Mouse (Mus musculus) megakaryocyte progenitor cell, adult 5-6 weeks (primary cell): Measurements from ENCODE around the gene Tut1. TPM values are rescaled to one million over a fixed set of nuclear protein-coding genes. Genes with fewer than 3 reads are reported as not detected.
"Not testable (repeated sequence)": the region's sequence is repeated elsewhere in the genome, so short reads cannot be mapped to it uniquely, and the experiment has no call there.

ENCODE experiments used
- ATAC-seq: replicated peaks from 2 replicates; pipeline ENCODE4 v1.8.0; 2016; ENCODE audit warnings: mild to moderate bottlenecking, moderate TSS enrichment, inconsistent platforms; ENCODE audit not compliant: poor library complexity
- total RNA-seq, 2 experiments: library from RNA; stranded (forward) in 1 of 2; stranded (reverse) in 1 of 2; fragments of 157-497, 149-512 nt in 1 of 2; fragments of 200-1000 nt in 1 of 2; gene quantifications; 2 replicates each; pipeline versions ENCODE4 v1.2.3 to v1.2.4; 2015 to 2017

Gene Tut1
- total RNA-seq, 2 experiments from 2014 or later = 8.7 to 19.9 TPM

DNA sequence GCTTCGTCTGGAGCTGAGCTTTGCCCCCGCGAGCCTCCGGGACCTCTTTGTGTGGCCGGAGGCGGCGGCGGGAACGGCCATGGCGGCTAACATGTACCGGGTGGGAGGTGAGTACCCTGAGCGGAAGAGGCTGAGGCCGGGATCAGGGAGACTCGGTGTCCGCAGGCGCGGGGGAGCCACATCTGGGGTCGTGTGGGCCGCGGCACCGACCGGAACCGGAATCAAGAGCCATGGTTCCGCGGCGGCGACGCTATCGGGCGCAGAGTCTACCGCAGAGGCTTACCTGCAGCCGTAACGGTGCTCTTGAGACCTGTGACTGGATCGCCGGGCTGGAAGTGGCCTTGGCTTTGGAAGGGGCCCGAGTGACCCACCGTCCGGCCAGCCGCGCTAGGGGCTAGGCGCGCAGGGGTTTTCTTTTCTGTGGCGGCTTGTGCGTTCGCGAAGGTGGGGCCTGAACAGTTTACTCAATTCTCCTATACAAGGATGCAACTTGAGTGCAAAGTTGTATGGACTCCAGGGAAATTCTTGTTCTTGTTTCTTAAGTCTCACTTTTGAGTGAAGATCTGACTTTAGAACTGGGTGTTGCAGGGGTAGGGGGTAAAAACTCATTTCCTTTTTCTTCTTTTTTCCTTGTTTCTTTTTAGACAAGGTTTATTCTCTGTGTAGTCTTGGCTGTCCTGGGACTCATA lies 11.2 kb upstream of the Tut1 start:
- peak; percentile 3 for ATAC-seq

DNA sequence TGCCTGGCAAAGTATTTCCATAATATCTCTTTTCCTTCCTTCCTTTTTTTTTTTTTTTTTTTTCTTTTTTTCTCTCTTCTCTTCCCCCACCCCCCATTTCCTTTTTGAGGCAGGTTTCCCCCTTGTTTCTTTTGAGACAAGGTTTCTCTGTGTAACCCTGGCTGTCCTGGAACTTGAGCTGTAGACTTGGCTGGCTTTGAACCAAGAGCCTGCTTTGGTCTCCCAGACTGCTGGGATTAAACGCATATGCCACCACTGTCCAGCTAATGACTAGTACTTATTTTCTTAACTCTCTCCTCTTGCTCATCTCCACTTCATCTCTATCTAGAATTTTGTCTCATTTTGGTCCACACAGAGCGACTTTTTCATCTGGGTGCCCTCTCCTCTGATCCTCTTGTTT lies 10.6 kb upstream of the Tut1 start:
- ATAC-seq = no peak

DNA sequence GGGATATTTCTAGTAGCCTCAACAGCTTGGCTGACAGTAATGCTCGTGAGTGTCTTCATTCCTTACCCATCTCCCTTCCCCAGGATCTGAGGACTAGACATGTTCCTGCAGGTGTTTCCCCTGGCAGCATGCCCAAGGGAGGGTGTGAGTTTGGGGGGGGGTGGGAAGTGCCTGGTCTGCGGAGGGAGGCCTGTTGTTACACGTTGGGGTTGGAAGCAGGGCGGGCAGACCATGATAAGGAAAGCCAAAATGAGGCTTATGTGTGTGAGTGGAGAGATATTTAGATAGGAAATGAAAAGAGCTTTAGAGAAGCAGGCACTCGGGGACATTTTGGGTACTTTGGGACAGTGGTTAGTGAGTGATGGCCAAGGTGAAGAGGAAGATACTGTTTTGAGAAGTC lies 9.6 kb upstream of the Tut1 start:
- peak; percentile 59 for ATAC-seq

DNA sequence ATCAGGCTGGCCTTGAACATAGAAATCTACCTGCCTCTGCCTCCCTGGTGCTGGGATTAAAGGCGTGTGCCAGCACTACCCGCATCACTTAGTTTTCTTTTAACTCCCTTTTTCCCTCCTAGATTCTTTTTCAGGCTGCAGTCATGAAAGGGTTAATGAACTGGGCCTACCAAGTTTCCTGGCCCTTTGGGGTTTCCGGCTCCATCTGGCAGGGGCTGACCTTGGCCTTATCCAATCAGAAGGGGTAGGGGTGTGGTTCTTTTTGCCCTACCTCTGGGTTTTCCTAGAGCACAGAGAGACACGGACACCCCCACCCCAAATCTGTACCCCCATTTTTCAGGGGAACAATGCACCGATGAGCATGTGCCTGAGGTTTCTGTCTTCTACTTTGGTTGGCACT lies 8.9 kb upstream of the Tut1 start:
- ATAC-seq = peak; percentile 18; the same call in 1 of the 2 replicates

DNA sequence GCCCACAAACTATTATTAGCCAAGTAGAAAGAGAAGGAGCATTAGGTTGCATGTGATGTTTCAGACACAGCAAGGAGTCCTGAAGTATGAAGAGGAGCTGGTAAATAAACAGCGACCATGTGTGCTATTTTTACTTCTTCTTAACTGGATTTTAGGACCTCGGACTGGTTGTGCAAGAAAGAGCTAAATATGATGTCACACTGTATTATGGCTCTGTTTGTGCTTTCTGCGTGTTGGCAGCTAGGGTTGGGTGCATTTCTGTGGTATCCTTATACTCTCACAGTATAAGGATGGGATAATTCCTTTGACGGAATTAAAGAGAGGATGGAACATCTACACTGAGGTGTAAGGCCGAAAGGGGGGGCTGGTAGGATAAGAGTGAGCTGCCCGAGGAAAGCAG lies 8.4 kb upstream of the Tut1 start:
- no peak for ATAC-seq

DNA sequence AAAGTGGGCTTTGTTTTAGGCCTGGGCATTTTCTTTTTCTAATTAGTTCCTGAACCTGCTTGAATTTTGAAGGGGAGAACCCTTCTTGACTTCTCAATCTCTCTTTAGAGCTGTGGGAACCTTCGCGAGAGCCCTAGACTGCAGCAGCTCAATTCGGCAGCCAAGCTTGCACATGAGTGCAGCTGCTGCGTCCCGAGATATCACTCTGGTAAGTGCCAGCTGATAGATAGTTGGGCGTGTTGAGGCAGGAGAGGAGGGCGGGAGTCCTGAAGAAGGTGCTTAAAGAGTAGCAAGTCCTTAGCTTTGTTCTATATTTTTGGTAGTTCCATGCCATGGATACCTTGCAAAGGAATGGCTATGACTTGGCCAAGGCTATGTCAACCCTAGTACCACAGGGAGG lies 6.7 kb upstream of the Tut1 start:
- ATAC-seq = peak; percentile 18; the same call in 1 of the 2 replicates

DNA sequence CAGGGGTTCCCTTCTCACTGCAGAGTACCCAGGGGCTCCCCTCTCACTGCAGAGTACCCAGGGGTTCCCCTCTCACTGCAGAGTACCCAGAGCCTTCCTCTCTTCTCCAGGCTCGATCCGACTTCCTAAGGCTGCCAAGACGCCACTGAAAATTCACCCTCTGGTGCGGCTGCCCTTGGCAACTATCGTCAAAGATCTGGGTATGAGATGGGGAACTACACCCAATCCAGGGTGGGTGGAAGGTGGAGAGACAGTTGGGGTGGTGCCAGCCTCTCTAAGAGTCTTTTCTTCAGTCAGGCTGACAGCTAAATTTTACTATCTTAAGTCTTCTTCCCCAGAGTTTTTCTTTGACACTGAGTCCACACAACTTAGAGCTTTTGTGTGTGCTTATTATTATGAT lies 3.5 kb upstream of the Tut1 start:
- ATAC-seq = no peak

DNA sequence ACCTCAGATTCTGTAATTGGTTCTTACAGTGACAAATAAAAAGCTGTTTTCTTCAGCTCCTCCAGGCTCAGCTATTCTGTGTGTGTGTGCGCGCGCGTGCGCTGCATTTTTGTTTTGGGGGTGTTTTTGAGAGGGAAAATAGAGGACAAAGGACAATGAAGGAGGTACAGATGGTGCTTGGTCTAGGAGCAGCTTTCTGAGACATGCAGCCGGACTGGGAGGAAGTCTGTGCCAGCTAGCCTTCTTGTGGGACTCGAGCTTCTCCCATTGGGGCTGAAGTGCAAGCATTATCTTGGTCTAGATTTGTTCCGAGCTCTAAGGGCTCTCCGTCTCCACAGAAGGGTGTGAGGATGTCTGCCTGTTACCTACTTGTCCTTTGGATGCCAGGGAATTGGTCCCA lies 1.4 kb upstream of the Tut1 start:
- ATAC-seq = no peak

DNA sequence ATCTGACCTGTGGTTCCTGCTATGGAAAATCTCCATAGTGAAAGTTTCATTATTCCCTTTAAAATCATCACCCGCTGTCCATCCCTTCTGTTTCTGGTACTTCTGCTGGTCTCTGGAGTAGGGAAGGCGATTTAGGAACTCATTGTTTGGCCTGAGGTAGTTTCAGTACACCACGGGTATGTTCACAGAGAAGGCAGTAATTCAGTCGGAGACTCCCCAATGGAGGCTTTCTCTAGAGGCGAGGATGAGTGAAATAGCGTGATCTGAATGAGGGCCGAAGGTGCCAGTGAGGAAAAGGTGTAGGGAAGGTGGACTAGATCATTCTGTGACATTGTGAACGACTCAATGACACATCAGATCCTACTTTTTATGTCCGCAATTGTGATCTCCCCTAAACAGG lies 524 bp downstream of the Tut1 start:
- no peak for ATAC-seq

DNA sequence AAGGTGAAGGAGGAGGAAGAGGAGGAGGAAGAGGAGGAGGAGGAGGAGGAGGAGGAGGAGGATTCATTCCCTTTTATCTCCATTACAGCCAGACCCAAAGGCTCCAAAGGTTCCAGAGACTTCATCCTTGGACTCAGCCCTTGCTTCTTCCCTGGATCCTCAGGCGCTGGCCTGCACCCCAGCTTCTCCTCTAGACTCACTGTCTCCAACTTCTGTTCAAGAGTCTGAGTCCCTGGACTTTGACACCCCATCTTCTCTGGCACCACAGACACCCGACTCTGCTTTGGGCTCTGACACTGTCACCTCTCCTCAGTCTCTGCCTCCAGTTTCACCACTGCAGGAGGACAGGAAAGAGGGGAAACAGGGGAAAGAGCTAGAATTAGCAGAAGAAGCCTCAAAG lies 8.6 kb downstream of the Tut1 start:
- no peak for ATAC-seq

DNA sequence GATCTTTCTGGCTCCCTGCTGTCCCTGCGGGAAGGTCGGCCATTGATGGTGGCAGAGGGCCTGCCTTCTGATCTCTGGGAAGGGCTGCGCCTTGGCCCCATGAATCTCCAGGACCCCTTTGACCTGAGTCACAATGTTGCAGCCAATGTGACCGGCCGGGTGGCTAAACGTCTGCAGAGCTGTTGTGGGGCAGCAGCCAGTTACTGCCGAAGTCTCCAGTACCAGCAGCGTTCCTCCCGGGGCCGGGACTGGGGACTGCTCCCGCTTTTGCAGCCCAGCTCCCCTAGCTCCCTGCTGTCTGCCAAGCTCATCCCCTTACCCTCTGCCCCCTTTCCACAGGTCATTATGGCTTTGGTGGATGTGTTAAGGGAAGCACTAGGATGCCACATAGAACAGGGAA lies 11.4 kb downstream of the Tut1 start:
- ATAC-seq = no peak

DNA sequence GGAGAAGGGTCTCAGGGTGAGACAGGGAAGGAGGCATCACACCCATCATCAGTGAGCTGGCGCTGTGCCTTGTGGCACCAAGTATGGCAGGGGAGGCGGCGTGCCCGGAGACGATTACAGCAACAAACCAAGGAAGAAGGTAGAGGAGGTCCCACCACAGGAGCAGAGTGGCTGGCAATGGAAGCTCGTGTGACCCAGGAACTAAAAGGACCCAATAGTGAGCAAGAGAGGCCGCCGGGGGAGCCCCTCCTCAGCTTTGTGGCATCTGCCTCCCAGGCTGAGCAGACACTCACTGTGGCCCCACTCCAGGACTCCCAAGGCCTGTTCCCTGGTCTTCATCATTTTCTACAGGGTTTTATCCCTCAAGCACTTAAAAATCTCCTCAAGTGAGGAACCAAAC lies 12.1 kb downstream of the Tut1 start:
- no peak for ATAC-seq

DNA sequence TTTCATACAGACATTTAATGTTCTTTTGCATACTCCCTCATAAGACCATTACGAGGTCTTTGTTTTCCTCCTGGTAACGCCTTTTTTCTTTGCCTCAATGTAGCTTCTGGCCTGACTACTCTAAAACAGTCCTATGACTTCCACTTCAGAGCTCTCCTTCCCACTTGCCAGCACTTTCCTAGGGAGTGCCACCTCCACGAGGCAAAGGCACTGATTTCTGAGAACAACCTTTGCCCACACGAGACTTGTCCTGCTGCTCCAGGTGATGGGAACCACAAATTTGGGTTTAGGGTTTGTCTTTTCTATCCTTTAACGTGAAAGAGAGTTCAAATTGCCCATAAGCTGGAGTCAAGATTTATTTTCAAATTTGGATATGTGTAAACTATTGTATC lies 12.5 kb downstream of the Tut1 start:
- no peak for ATAC-seq

DNA sequence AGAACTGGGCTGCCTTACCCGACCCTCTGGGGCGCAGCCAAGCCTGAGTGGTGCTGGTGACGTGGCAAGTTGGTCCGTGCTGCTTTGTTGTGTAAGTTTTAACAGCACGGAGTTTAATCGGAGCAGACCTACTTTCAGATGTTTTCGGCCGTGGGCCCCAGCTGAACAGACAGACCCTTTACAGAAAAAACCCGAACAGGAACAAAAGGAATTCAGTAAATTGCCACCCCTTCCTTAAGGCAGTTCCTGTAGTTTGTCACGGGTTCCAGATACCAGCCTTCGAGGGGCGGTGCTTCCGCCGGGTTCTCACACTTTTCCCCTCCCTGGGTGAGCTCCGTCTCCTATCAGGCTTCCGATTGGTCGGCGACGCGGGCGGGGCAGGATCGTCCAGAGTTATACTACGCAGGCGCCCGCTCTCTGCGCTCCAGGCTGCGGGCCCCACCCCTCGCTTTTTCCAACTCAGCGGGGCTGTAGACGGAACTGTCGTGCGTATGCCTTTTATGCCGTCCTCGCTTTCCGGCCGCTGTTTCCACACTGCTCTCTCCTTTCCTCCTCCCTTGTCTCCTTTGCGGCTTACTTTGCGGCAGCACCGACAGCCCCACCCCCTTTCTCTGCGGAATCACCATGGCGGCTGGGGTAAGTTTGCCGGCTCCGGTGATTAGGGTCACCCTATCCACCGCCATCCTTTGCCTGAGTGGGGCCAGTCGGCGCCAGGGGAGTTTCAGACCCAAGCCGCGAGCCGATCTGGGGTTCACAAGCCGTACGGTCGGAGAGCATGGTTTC lies 13.1 kb downstream of the Tut1 start, which contains the start of gene Eef1g:
Gene Eef1g (plus strand): TSS at position 452 of the 783 bp plus-strand sequence.
- ATAC-seq = peak; percentile 92

DNA sequence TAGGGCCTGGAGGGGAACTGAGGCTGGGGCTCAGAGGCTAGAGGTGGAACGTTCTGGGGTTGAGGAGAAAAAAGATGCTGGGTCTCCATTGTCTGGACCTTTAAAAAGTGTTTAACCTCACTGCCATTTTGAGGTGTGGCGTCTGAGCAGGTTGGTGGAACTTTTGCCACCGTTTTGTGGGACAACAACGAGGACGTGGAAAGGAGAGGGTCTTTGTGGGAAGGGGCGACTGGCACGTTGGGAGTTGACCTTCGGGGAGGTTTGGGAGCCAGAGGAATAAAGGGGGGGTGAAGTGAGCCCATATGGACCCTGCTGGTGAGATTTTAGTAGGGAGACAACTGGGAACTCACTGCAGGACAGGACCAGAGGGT lies 13.7 kb downstream of the Tut1 start:
- no peak for ATAC-seq

DNA sequence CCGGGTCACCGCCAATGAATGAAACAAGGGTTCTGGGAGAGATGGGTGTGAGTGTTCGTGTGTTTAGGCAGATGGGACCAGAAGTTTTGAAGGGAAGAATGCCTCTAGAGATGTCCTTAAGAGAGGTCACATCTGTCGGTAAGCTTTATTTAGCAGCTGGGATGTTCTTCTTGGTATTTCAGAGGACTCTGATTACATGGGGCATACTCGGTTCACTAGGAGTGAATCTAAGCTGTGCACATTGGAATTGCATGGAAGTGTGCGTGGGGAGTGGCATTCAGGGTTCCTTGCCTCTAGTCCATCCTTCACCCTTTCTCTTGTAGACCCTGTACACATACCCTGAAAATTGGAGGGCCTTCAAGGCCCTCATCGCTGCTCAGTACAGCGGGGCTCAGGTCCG lies 14.2 kb downstream of the Tut1 start:
- ATAC-seq = no peak

DNA sequence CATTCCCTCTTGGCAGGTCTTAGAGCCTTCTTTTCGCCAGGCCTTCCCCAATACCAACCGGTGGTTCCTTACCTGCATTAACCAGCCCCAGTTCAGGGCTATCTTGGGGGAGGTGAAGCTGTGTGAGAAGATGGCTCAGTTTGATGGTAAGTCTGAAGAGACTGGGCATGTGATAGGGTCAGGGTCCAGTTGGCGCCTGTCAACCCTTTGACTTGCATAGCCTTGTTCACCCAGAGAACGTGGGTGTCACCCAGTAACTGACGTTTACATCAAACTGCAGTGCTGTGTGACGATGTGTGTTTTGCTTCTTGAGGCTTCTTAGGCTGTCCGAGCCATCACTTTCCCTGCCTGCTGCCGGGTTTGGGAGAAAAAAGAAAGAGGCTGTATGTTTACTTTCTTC lies 18.8 kb downstream of the Tut1 start:
- not testable (repeated sequence) for ATAC-seq

DNA sequence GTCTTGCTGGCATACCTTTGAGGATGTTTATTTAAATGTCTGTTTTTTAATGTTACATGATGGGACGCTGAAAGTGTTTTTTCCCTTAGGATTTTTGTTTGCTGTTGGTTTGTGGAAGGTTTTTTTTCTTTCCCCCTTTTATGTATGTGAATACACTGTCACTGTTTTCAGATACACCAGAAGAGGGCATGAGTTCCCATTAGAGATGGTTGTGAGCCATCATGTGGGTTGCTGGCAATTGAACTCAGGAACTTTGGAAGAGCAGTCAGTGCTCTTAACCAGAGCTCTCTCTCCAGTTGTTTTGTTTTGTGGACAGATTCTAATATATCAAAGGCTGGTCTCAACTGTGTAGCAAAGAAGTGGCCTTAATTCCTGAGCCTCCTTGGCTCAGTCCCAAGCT lies 21.0 kb downstream of the Tut1 start:
- no peak for ATAC-seq

DNA sequence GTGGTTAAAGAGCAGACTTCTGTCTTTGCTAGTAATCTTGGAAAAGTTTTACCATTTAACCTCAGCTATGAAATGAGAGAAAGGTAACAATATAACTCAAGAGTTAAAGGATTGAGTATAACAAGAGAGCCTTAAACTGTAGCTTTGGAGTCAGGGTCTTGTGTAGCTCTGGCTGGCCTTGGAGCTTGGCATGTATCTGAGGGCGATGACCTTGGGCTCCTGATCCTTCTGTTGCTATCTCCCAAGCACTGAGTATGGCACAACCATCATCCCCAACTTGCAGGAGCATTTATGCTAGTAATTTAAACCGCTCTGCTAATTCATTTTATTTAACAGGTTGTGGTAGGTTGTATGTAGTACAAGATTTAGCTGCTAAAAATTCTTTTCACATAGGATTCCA lies 21.8 kb downstream of the Tut1 start:
- ATAC-seq = no peak

DNA sequence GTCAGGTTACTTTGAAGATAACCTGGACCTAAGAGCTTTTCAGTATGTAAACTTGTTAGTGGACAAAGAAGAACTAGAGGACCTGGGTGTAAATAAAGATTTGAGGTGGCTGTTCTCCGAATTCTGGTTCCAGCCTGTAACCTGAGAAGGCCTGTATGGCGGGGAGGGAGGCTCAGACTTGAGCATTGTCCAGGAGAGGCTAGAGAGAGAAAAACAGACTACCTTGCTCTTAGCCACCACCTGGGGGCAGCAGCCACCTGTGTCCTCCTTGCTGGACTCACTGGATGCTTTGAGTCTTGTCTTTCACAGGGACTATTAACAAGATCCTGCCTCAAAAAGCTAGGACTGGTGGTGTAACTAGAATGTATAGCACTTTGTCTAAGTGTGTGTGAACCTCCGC lies 22.9 kb downstream of the Tut1 start:
- peak; percentile 62 for ATAC-seq

DNA sequence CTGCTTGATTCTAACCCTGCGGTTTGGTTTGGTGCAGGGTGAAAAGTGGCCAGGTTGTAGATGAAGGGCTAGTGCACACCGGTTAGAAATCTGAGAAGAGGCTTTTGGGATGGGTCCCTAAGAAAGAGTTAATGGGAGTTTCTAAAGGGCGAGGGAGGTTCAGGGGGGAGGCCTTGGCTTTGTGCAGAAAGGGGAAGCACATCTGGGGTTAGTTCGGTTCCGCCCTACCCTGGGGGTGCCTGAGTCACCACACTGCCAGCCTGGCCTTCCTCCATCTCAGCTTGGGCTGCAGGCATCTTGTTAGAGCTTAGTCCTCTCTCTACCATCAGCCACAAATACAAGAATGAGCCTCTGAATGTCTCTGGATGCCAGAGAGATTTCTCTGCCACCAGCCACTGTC lies 27.1 kb downstream of the Tut1 start:
- ATAC-seq = peak; percentile 62

DNA sequence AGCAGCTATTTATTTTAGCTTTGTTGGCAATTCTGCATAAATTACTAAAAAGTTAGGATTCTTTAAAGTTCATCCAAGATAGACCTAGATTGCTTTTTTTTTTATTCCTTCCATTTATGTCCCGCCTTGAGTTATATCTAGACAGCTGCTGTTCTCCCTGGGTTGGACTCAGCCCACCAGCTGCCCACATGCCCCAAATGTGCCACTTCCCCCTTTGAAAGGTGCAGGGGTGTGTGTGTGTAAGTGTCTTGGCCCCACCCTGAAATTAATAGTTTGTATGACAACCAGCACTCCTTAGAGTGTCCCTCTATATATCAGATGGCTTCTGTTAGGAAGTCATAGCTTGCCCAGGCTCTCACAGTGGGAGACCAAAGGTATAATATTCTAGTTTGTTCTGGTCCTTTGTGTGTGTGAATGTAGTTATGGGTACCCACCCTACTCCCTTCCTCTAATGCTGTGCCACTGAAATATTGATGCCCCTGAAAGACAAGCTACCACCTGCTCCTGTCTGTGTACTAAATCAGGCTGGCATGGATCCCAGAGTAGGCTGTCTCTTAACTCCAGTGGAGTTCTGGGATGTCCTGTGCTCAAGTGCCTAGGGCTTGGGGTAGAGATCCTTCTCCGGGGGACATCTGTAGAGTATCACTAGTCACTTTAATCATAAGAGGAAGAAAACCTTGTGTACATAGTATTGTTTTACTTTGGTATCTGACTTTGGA lies 28.0 kb downstream of the Tut1 start:
- no peak for ATAC-seq
